Mouse (Mus musculus): ENCODE data around the gene Sgcb. TPM values are rescaled to one million over a fixed set of nuclear protein-coding genes. Genes with fewer than 3 reads are reported as not detected.

The Sgcb gene
- total RNA-seq, 2 experiments from 2014 or later: 2.7 to 4.7 TPM

- peak; percentile 68 for ATAC-seq (replicated peaks; ENCODE audit: low FRiP score, low TSS enrichment, poor library complexity, severe bottlenecking)
Measured at GRCm38 (mm10) chr5:73637337-73638107, 10.1 kb downstream of the Sgcb start.

GRCm38 (mm10) chr5:73633141-73633540 lies 14.4 kb downstream of the Sgcb start:
- 0 out of 2 replicates have a peak, but pooled peaks have one; percentile 31 for ATAC-seq (replicated peaks; ENCODE audit: low FRiP score, low TSS enrichment, poor library complexity, severe bottlenecking)

- ATAC-seq (replicated peaks; ENCODE audit: low FRiP score, low TSS enrichment, poor library complexity, severe bottlenecking): no peak
Measured at GRCm38 (mm10) chr5:73632291-73632690, 15.3 kb downstream of the Sgcb start, which contains the start of gene Lrrc66. Gene Lrrc66, minus strand, starts transcription at chr5:73632526.

- ATAC-seq (replicated peaks; ENCODE audit: low FRiP score, low TSS enrichment, poor library complexity, severe bottlenecking): no peak
Measured at GRCm38 (mm10) chr5:73631001-73631558, 16.5 kb downstream of the Sgcb start.

- peak; percentile 94 for ATAC-seq (replicated peaks; ENCODE audit: low FRiP score, low TSS enrichment, poor library complexity, severe bottlenecking)
Measured at GRCm38 (mm10) chr5:73630141-73630540, 17.4 kb downstream of the Sgcb start.

- no peak for ATAC-seq (replicated peaks; ENCODE audit: low FRiP score, low TSS enrichment, poor library complexity, severe bottlenecking)
Measured at GRCm38 (mm10) chr5:73627991-73628390, 19.6 kb downstream of the Sgcb start.

GRCm38 (mm10) chr5:73627559-73627958 lies 20.0 kb downstream of the Sgcb start:
- no peak for ATAC-seq (replicated peaks; ENCODE audit: low FRiP score, low TSS enrichment, poor library complexity, severe bottlenecking)

GRCm38 (mm10) chr5:73626842-73627241 lies 20.7 kb downstream of the Sgcb start:
- no peak for ATAC-seq (replicated peaks; ENCODE audit: low FRiP score, low TSS enrichment, poor library complexity, severe bottlenecking)

GRCm38 (mm10) chr5:73625505-73625904 lies 22.1 kb downstream of the Sgcb start:
- no peak for ATAC-seq (replicated peaks; ENCODE audit: low FRiP score, low TSS enrichment, poor library complexity, severe bottlenecking)

- ATAC-seq (replicated peaks; ENCODE audit: low FRiP score, low TSS enrichment, poor library complexity, severe bottlenecking): no peak
Measured at GRCm38 (mm10) chr5:73618969-73619368, 28.6 kb downstream of the Sgcb start.

GRCm38 (mm10) chr5:73615211-73615610 lies 32.4 kb downstream of the Sgcb start:
- ATAC-seq (replicated peaks; ENCODE audit: low FRiP score, low TSS enrichment, poor library complexity, severe bottlenecking): no peak

- no peak for ATAC-seq (replicated peaks; ENCODE audit: low FRiP score, low TSS enrichment, poor library complexity, severe bottlenecking)
Measured at GRCm38 (mm10) chr5:73613296-73613695, 34.3 kb downstream of the Sgcb start.

GRCm38 (mm10) chr5:73611071-73611470 lies 36.5 kb downstream of the Sgcb start:
- no peak for ATAC-seq (replicated peaks; ENCODE audit: low FRiP score, low TSS enrichment, poor library complexity, severe bottlenecking)

GRCm38 (mm10) chr5:73604964-73605363 lies 42.6 kb downstream of the Sgcb start:
- ATAC-seq (replicated peaks; ENCODE audit: low FRiP score, low TSS enrichment, poor library complexity, severe bottlenecking): no peak

- no peak for ATAC-seq (replicated peaks; ENCODE audit: low FRiP score, low TSS enrichment, poor library complexity, severe bottlenecking)
Measured at GRCm38 (mm10) chr5:73604542-73604941, 43.0 kb downstream of the Sgcb start.

GRCm38 (mm10) chr5:73602865-73603264 lies 44.7 kb downstream of the Sgcb start:
- no peak for ATAC-seq (replicated peaks; ENCODE audit: low FRiP score, low TSS enrichment, poor library complexity, severe bottlenecking)

GRCm38 (mm10) chr5:73601361-73601763 lies 46.2 kb downstream of the Sgcb start:
- ATAC-seq (replicated peaks; ENCODE audit: low FRiP score, low TSS enrichment, poor library complexity, severe bottlenecking): no peak

- no peak for ATAC-seq (replicated peaks; ENCODE audit: low FRiP score, low TSS enrichment, poor library complexity, severe bottlenecking)
Measured at GRCm38 (mm10) chr5:73599991-73600390, 47.6 kb downstream of the Sgcb start.

- ATAC-seq (replicated peaks; ENCODE audit: low FRiP score, low TSS enrichment, poor library complexity, severe bottlenecking): no peak
Measured at GRCm38 (mm10) chr5:73598943-73599695, 48.5 kb downstream of the Sgcb start.

- ATAC-seq (replicated peaks; ENCODE audit: low FRiP score, low TSS enrichment, poor library complexity, severe bottlenecking): no peak
Measured at GRCm38 (mm10) chr5:73587119-73587518, 60.5 kb downstream of the Sgcb start.
